Mouse (Mus musculus) MN1 (cell line): ENCODE measurements around the gene Hoxb8.

Experiments used
- DNase-seq: peaks from one replicate; pipeline ENCODE4 v3.0.0-alpha.2; 2016; ENCODE audit warnings: low spot score

Gene Hoxb8

GRCm38 (mm10) chr11:96300354-96301063 lies 18.8 kb downstream of the Hoxb8 start:
- DNase-seq, result no peak

- DNase-seq, result no peak
Measured at GRCm38 (mm10) chr11:96301064-96301431, 19.3 kb downstream of the Hoxb8 start.

- DNase-seq, result no peak
Measured at GRCm38 (mm10) chr11:96301837-96302236, 20.1 kb downstream of the Hoxb8 start.

- DNase-seq, result no peak
Measured at GRCm38 (mm10) chr11:96302381-96303150, 20.9 kb downstream of the Hoxb8 start.

GRCm38 (mm10) chr11:96303151-96304099 lies 21.7 kb downstream of the Hoxb8 start, which contains the start of gene Hoxb5:
Gene Hoxb5, plus strand, starts transcription at chr11:96303336.
- no peak for DNase-seq

- no peak for DNase-seq
Measured at GRCm38 (mm10) chr11:96304381-96305195, 22.9 kb downstream of the Hoxb8 start.

- no peak for DNase-seq
Measured at GRCm38 (mm10) chr11:96305505-96306182, 23.9 kb downstream of the Hoxb8 start.

- no peak for DNase-seq
Measured at GRCm38 (mm10) chr11:96306183-96306907, 24.6 kb downstream of the Hoxb8 start.

- DNase-seq, result no peak
Measured at GRCm38 (mm10) chr11:96306908-96307269, 25.2 kb downstream of the Hoxb8 start.

- DNase-seq, result no peak
Measured at GRCm38 (mm10) chr11:96308763-96309162, 27.1 kb downstream of the Hoxb8 start.

- no peak for DNase-seq
Measured at GRCm38 (mm10) chr11:96309288-96309687, 27.6 kb downstream of the Hoxb8 start.

- DNase-seq, result no peak
Measured at GRCm38 (mm10) chr11:96310183-96310938, 28.7 kb downstream of the Hoxb8 start.

- no peak for DNase-seq
Measured at GRCm38 (mm10) chr11:96311097-96311496, 29.4 kb downstream of the Hoxb8 start.

- DNase-seq, result peak; percentile 16
Measured at GRCm38 (mm10) chr11:96311520-96312417, 30.1 kb downstream of the Hoxb8 start.

GRCm38 (mm10) chr11:96313134-96313533 lies 31.4 kb downstream of the Hoxb8 start:
- no peak for DNase-seq

GRCm38 (mm10) chr11:96313806-96314428 lies 32.2 kb downstream of the Hoxb8 start:
- DNase-seq, result no peak

- no peak for DNase-seq
Measured at GRCm38 (mm10) chr11:96314671-96315343, 33.1 kb downstream of the Hoxb8 start.
